Mouse (Mus musculus) intestine, embryonic 16.5 days (tissue): ENCODE data around the gene Setd1b. TPM values are rescaled to one million over a fixed set of nuclear protein-coding genes. Genes with fewer than 3 reads are reported as not detected.
A peak's percentile ranks its signal among the peaks of the same experiment; 100 is the strongest.

Source experiments
- ATAC-seq: fragments of 200-750 bp; cut with Nextera tagmentation; 2 replicates; pipeline ENCODE4 v1.8.0; 2017; ENCODE audit warnings: moderate TSS enrichment, moderate library complexity
- H3K27ac ChIP-seq: fragments of 300-500 bp; sonication (generic); 2 replicates; pipeline ENCODE4 v1.5.1; 2014; ENCODE audit warnings: mild to moderate bottlenecking, low read length
- H3K27me3 ChIP-seq: fragments of 300-500 bp; sonication (generic); replicated peaks from 2 replicates; pipeline ENCODE4 v1.6.1; 2014; ENCODE audit warnings: low read length, control low read depth, mixed read lengths; ENCODE audit not compliant: control insufficient read depth, insufficient read depth
- H3K36me3 ChIP-seq: fragments of 300-500 bp; sonication (generic); 2 replicates; pipeline ENCODE4 v1.6.1; 2014; ENCODE audit warnings: low read length, control low read depth; ENCODE audit not compliant: control insufficient read depth, insufficient read depth
- H3K4me1 ChIP-seq: fragments of 300-500 bp; sonication (generic); 2 replicates; pipeline ENCODE4 v1.6.1; 2014; ENCODE audit warnings: low read length, control low read depth, mixed read lengths; ENCODE audit not compliant: control insufficient read depth, insufficient read depth
- H3K4me2 ChIP-seq: fragments of 300-500 bp; sonication (generic); 2 replicates; pipeline ENCODE4 v1.6.1; 2014; ENCODE audit warnings: low read depth, low read length, control low read depth
- H3K4me3 ChIP-seq: fragments of 300-500 bp; sonication (generic); 2 replicates; pipeline ENCODE4 v1.5.1; 2014; ENCODE audit warnings: mild to moderate bottlenecking, low read length
- H3K9ac ChIP-seq: fragments of 300-500 bp; sonication (generic); 2 replicates; pipeline ENCODE4 v1.6.1; 2014; ENCODE audit warnings: low read depth, low read length
- H3K9me3 ChIP-seq: fragments of 300-500 bp; sonication (generic); 2 replicates; pipeline ENCODE4 v1.6.1; 2016; ENCODE audit warnings: low read length, control low read depth; ENCODE audit not compliant: control insufficient read depth
- WGBS: fragments of 180-500 bp; shearing (Covaris S2); extraction: QIAGEN DNeasy Blood & Tissue Kit; methylation state at CpG from one replicate; pipeline ENCODE4 v1.1.7; 2014; 5-methylcytosine and 5-hydroxymethylcytosine counted together
- polyA plus RNA-seq: library from polyadenylated mRNA; unstranded; fragments of >200 nt; fragmentation: Nextera tagmentation; extraction: Ambion mirVana; gene quantifications from 2 replicates; pipeline ENCODE4 v1.2.1, GENCODE M21; 2015

Gene Setd1b
- polyA plus RNA-seq, 1 experiment from 2014 or later = 6.9 TPM

GRCm38 (mm10) chr5:123185966-123186365, 44.0 kb downstream of the Setd1b start:
- ATAC-seq = no peak
- Histone ChIP-seq H3K4me1 (peaks cover 3% of the 10 kb centered on the region; the same call in 1 of the 2 replicates), H3K36me3 (no peaks in the 10 kb centered on the region), H3K27me3 (no peaks in the 10 kb centered on the region), H3K4me3 (no peak overlapping the region), H3K4me2 (no peak overlapping the region), H3K27ac (no peak overlapping the region), H3K9ac (no peak overlapping the region), H3K9me3 (no peaks in the 10 kb centered on the region)
- WGBS = 69% methylated on average over 6 of the region's 6 CpGs

GRCm38 (mm10) chr5:123187306-123187705, 45.3 kb downstream of the Setd1b start:
- Histone ChIP-seq H3K4me2 (no peak overlapping the region), H3K27me3 (no peaks in the 10 kb centered on the region), H3K27ac (no peak overlapping the region), H3K36me3 (no peaks in the 10 kb centered on the region), H3K4me3 (no peak overlapping the region), H3K9me3 (no peaks in the 10 kb centered on the region), H3K4me1 (peaks cover 3% of the 10 kb centered on the region; the same call in 1 of the 2 replicates), H3K9ac (no peak overlapping the region)
- WGBS = 95% methylated on average over 3 of the region's 3 CpGs
- no peak for ATAC-seq

GRCm38 (mm10) chr5:123190912-123191311, 48.9 kb downstream of the Setd1b start:
- no peak for ATAC-seq
- Histone ChIP-seq H3K36me3 (no peaks in the 10 kb centered on the region), H3K9ac (no peak overlapping the region), H3K4me1 (no peaks in the 10 kb centered on the region), H3K27ac (no peak overlapping the region), H3K4me2 (no peak overlapping the region), H3K4me3 (no peak overlapping the region), H3K9me3 (no peaks in the 10 kb centered on the region), H3K27me3 (no peaks in the 10 kb centered on the region)
- WGBS = 65% methylated on average over 3 of the region's 3 CpGs

GRCm38 (mm10) chr5:123191427-123191826, 49.4 kb downstream of the Setd1b start:
- no peak for ATAC-seq
- WGBS = 78% methylated on average over 6 of the region's 6 CpGs
- H3K9me3 ChIP-seq = no peaks in the 10 kb centered on the region
- no peak overlapping the region for H3K9ac ChIP-seq
- H3K36me3 ChIP-seq = no peaks in the 10 kb centered on the region
- H3K4me1 ChIP-seq = no peaks in the 10 kb centered on the region
- no peaks in the 10 kb centered on the region for H3K27me3 ChIP-seq
- no peak overlapping the region for H3K4me3 ChIP-seq
- no peak overlapping the region for H3K4me2 ChIP-seq
- no peak overlapping the region for H3K27ac ChIP-seq

- no peak overlapping the region for H3K4me3 ChIP-seq
- no peak for ATAC-seq
Measured at GRCm38 (mm10) chr5:123192606-123193150, 50.7 kb downstream of the Setd1b start.

GRCm38 (mm10) chr5:123193436-123193835, 51.4 kb downstream of the Setd1b start:
- ATAC-seq = peak; percentile 69
- WGBS = 76% methylated on average over 5 of the region's 5 CpGs

More at GRCm38 (mm10) chr5:123192606-123193150, 50.7 kb downstream of the Setd1b start:
- Histone ChIP-seq H3K4me1 (no peaks in the 10 kb centered on the region), H3K4me2 (no peak overlapping the region), H3K27me3 (no peaks in the 10 kb centered on the region), H3K27ac (no peak overlapping the region), H3K36me3 (no peaks in the 10 kb centered on the region), H3K9ac (no peak overlapping the region), H3K9me3 (no peaks in the 10 kb centered on the region)
- WGBS = 56% methylated on average over 9 of the region's 9 CpGs

GRCm38 (mm10) chr5:123194856-123195255, 52.9 kb downstream of the Setd1b start:
- Histone ChIP-seq H3K36me3 (no peaks in the 10 kb centered on the region), H3K4me2 (no peak overlapping the region), H3K27me3 (no peaks in the 10 kb centered on the region), H3K4me3 (no peak overlapping the region), H3K9ac (no peak overlapping the region), H3K9me3 (no peaks in the 10 kb centered on the region), H3K27ac (no peak overlapping the region), H3K4me1 (no peaks in the 10 kb centered on the region)
- ATAC-seq = no peak
- WGBS = 83% methylated on average over 6 of the region's 6 CpGs

More at GRCm38 (mm10) chr5:123193436-123193835, 51.4 kb downstream of the Setd1b start:
- Histone ChIP-seq H3K4me1 (no peaks in the 10 kb centered on the region), H3K4me3 (no peak overlapping the region), H3K36me3 (no peaks in the 10 kb centered on the region), H3K4me2 (no peak overlapping the region), H3K9ac (no peak overlapping the region), H3K27me3 (no peaks in the 10 kb centered on the region), H3K27ac (no peak overlapping the region), H3K9me3 (no peaks in the 10 kb centered on the region)

GRCm38 (mm10) chr5:123195500-123196000, 53.6 kb downstream of the Setd1b start:
- H3K9ac ChIP-seq = no peak overlapping the region
- H3K4me2 ChIP-seq = no peak overlapping the region
- H3K9me3 ChIP-seq = no peaks in the 10 kb centered on the region
- no peaks in the 10 kb centered on the region for H3K36me3 ChIP-seq
- no peak for ATAC-seq
- no peak overlapping the region for H3K4me3 ChIP-seq
- no peaks in the 10 kb centered on the region for H3K27me3 ChIP-seq
- 90% methylated on average over 16 of the region's 16 CpGs for WGBS
- no peak overlapping the region for H3K27ac ChIP-seq
- no peaks in the 10 kb centered on the region for H3K4me1 ChIP-seq

- Histone ChIP-seq H3K27ac (no peak overlapping the region), H3K4me2 (no peak overlapping the region), H3K9me3 (no peaks in the 10 kb centered on the region), H3K27me3 (no peaks in the 10 kb centered on the region), H3K36me3 (no peaks in the 10 kb centered on the region), H3K9ac (no peak overlapping the region), H3K4me3 (no peak overlapping the region), H3K4me1 (no peaks in the 10 kb centered on the region)
- no peak for ATAC-seq
- 56% methylated on average over 4 of the region's 4 CpGs for WGBS
Measured at GRCm38 (mm10) chr5:123196746-123197145, 54.8 kb downstream of the Setd1b start.

GRCm38 (mm10) chr5:123198523-123198922, 56.5 kb downstream of the Setd1b start:
- Histone ChIP-seq H3K4me3 (no peak overlapping the region), H3K36me3 (no peaks in the 10 kb centered on the region), H3K4me2 (no peak overlapping the region), H3K27ac (no peak overlapping the region), H3K9me3 (no peaks in the 10 kb centered on the region), H3K4me1 (no peaks in the 10 kb centered on the region), H3K27me3 (no peaks in the 10 kb centered on the region), H3K9ac (no peak overlapping the region)
- WGBS = 86% methylated on average over 4 of the region's 4 CpGs
- ATAC-seq = no peak
